Mouse (Mus musculus): ENCODE results near the gene Pigz. TPM values are rescaled to one million over a fixed set of nuclear protein-coding genes. Genes with fewer than 3 reads are reported as not detected.
A peak's percentile ranks its signal among the peaks of the same experiment; 100 is the strongest.
"Not testable (repeated sequence)": the region's sequence is repeated elsewhere in the genome, so short reads cannot be mapped to it uniquely, and the experiment has no call there.

The Pigz gene
- polyA plus RNA-seq, 1 experiment from 2014 or later = 0.68 TPM

GRCm38 (mm10) chr16:31935091-31935979 is 1.7 kb downstream of the Pigz start:
- peaks cover 11% of the 10 kb centered on the region for H3K4me1 ChIP-seq (ENCODE audit: control insufficient read depth, insufficient read depth, low read length)
- H3K27ac ChIP-seq (ENCODE audit: low read length) = no peak overlapping the region
- peak overlapping the region; percentile 43 for H3K4me2 ChIP-seq (replicated peaks; ENCODE audit: low read depth, low read length)
- no peaks in the 10 kb centered on the region for H3K36me3 ChIP-seq (ENCODE audit: control insufficient read depth, insufficient read depth, low read length)
- ATAC-seq (ENCODE audit: insufficient number of reproducible peaks, insufficient read depth, low FRiP score, low read depth) = no peak
- no peaks in the 10 kb centered on the region for H3K9me3 ChIP-seq (ENCODE audit: control insufficient read depth, low read depth, low read length)
- peak overlapping the region; percentile 17; the same call in 1 of the 2 replicates for H3K4me3 ChIP-seq (ENCODE audit: low read depth, low read length)
- peaks cover 17% of the 10 kb centered on the region for H3K27me3 ChIP-seq (ENCODE audit: control insufficient read depth, insufficient read depth, low read length)
- 6% methylated on average over 36 of the region's 36 CpGs for WGBS
- H3K9ac ChIP-seq (replicated peaks; ENCODE audit: low read depth, low read length) = no peak overlapping the region

GRCm38 (mm10) chr16:31936568-31936967 is 2.9 kb downstream of the Pigz start:
- Histone ChIP-seq H3K9ac (replicated peaks; ENCODE audit: low read depth, low read length) (no peak overlapping the region), H3K27ac (ENCODE audit: low read length) (no peak overlapping the region), H3K4me1 (ENCODE audit: control insufficient read depth, insufficient read depth, low read length) (peaks cover 11% of the 10 kb centered on the region), H3K9me3 (ENCODE audit: control insufficient read depth, low read depth, low read length) (no peaks in the 10 kb centered on the region), H3K27me3 (ENCODE audit: control insufficient read depth, insufficient read depth, low read length) (peaks cover 17% of the 10 kb centered on the region), H3K4me3 (ENCODE audit: low read depth, low read length) (no peak overlapping the region), H3K36me3 (ENCODE audit: control insufficient read depth, insufficient read depth, low read length) (no peaks in the 10 kb centered on the region), H3K4me2 (replicated peaks; ENCODE audit: low read depth, low read length) (no peak overlapping the region)
- no peak for ATAC-seq (ENCODE audit: insufficient number of reproducible peaks, insufficient read depth, low FRiP score, low read depth)
- 86% methylated on average over 4 of the region's 4 CpGs for WGBS

GRCm38 (mm10) chr16:31938856-31939255 is 5.2 kb downstream of the Pigz start:
- peaks cover 3% of the 10 kb centered on the region; the same call in 1 of the 2 replicates for H3K4me1 ChIP-seq (ENCODE audit: control insufficient read depth, insufficient read depth, low read length)
- WGBS = 73% methylated on average over 6 of the region's 6 CpGs
- H3K36me3 ChIP-seq (ENCODE audit: control insufficient read depth, insufficient read depth, low read length) = no peaks in the 10 kb centered on the region

GRCm38 (mm10) chr16:31940586-31940985 is 6.9 kb downstream of the Pigz start:
- Histone ChIP-seq H3K9ac (replicated peaks; ENCODE audit: low read depth, low read length) (no peak overlapping the region), H3K4me3 (ENCODE audit: low read depth, low read length) (no peak overlapping the region), H3K9me3 (ENCODE audit: control insufficient read depth, low read depth, low read length) (no peaks in the 10 kb centered on the region), H3K4me2 (replicated peaks; ENCODE audit: low read depth, low read length) (no peak overlapping the region), H3K27ac (ENCODE audit: low read length) (no peak overlapping the region), H3K27me3 (ENCODE audit: control insufficient read depth, insufficient read depth, low read length) (peaks cover 2% of the 10 kb centered on the region; the same call in 1 of the 2 replicates), H3K36me3 (ENCODE audit: control insufficient read depth, insufficient read depth, low read length) (peaks cover under 1% of the 10 kb centered on the region; the same call in 1 of the 2 replicates), H3K4me1 (ENCODE audit: control insufficient read depth, insufficient read depth, low read length) (no peaks in the 10 kb centered on the region)
- WGBS = 55% methylated on average over 2 of the region's 2 CpGs
- no peak for ATAC-seq (ENCODE audit: insufficient number of reproducible peaks, insufficient read depth, low FRiP score, low read depth)

More at GRCm38 (mm10) chr16:31938856-31939255, 5.2 kb downstream of the Pigz start:
- Histone ChIP-seq H3K4me3 (ENCODE audit: low read depth, low read length) (no peak overlapping the region), H3K27me3 (ENCODE audit: control insufficient read depth, insufficient read depth, low read length) (peaks cover 14% of the 10 kb centered on the region), H3K9ac (replicated peaks; ENCODE audit: low read depth, low read length) (no peak overlapping the region), H3K27ac (ENCODE audit: low read length) (no peak overlapping the region), H3K9me3 (ENCODE audit: control insufficient read depth, low read depth, low read length) (no peaks in the 10 kb centered on the region), H3K4me2 (replicated peaks; ENCODE audit: low read depth, low read length) (no peak overlapping the region)
- no peak for ATAC-seq (ENCODE audit: insufficient number of reproducible peaks, insufficient read depth, low FRiP score, low read depth)

- no peaks in the 10 kb centered on the region for H3K9me3 ChIP-seq (ENCODE audit: control insufficient read depth, low read depth, low read length)
- no peak overlapping the region for H3K4me2 ChIP-seq (replicated peaks; ENCODE audit: low read depth, low read length)
- H3K36me3 ChIP-seq (ENCODE audit: control insufficient read depth, insufficient read depth, low read length) = peaks cover 4% of the 10 kb centered on the region
- ATAC-seq (ENCODE audit: insufficient number of reproducible peaks, insufficient read depth, low FRiP score, low read depth) = peak; percentile 19; the same call in 1 of the 2 replicates
- H3K9ac ChIP-seq (replicated peaks; ENCODE audit: low read depth, low read length) = no peak overlapping the region
- H3K4me3 ChIP-seq (ENCODE audit: low read depth, low read length) = no peak overlapping the region
- no peak overlapping the region for H3K27ac ChIP-seq (ENCODE audit: low read length)
- peaks cover 12% of the 10 kb centered on the region for H3K4me1 ChIP-seq (ENCODE audit: control insufficient read depth, insufficient read depth, low read length)
- WGBS = 4% methylated on average over 10 of the region's 10 CpGs
- no peaks in the 10 kb centered on the region for H3K27me3 ChIP-seq (ENCODE audit: control insufficient read depth, insufficient read depth, low read length)
Measured at GRCm38 (mm10) chr16:31943980-31944379, 10.3 kb downstream of the Pigz start.

GRCm38 (mm10) chr16:31944698-31945255 is 11.1 kb downstream of the Pigz start:
- Histone ChIP-seq H3K9me3 (ENCODE audit: control insufficient read depth, low read depth, low read length) (no peaks in the 10 kb centered on the region), H3K4me3 (ENCODE audit: low read depth, low read length) (no peak overlapping the region), H3K36me3 (ENCODE audit: control insufficient read depth, insufficient read depth, low read length) (peaks cover 4% of the 10 kb centered on the region), H3K4me2 (replicated peaks; ENCODE audit: low read depth, low read length) (no peak overlapping the region), H3K27ac (ENCODE audit: low read length) (no peak overlapping the region), H3K9ac (replicated peaks; ENCODE audit: low read depth, low read length) (no peak overlapping the region), H3K27me3 (ENCODE audit: control insufficient read depth, insufficient read depth, low read length) (no peaks in the 10 kb centered on the region), H3K4me1 (ENCODE audit: control insufficient read depth, insufficient read depth, low read length) (peaks cover 19% of the 10 kb centered on the region)
- ATAC-seq (ENCODE audit: insufficient number of reproducible peaks, insufficient read depth, low FRiP score, low read depth) = no peak
- WGBS = 85% methylated on average over 12 of the region's 12 CpGs

GRCm38 (mm10) chr16:31945372-31945771 is 11.7 kb downstream of the Pigz start:
- no peak for ATAC-seq (ENCODE audit: insufficient number of reproducible peaks, insufficient read depth, low FRiP score, low read depth)
- no peak overlapping the region for H3K4me2 ChIP-seq (replicated peaks; ENCODE audit: low read depth, low read length)
- 84% methylated on average over 6 of the region's 6 CpGs for WGBS

GRCm38 (mm10) chr16:31945986-31946385 is 12.3 kb downstream of the Pigz start:
- not testable (repeated sequence) for H3K9me3 ChIP-seq (ENCODE audit: control insufficient read depth, low read depth, low read length); H3K4me2 ChIP-seq (replicated peaks; ENCODE audit: low read depth, low read length); H3K9ac ChIP-seq (replicated peaks; ENCODE audit: low read depth, low read length); H3K27me3 ChIP-seq (ENCODE audit: control insufficient read depth, insufficient read depth, low read length); H3K36me3 ChIP-seq (ENCODE audit: control insufficient read depth, insufficient read depth, low read length); ATAC-seq (ENCODE audit: insufficient number of reproducible peaks, insufficient read depth, low FRiP score, low read depth); H3K4me3 ChIP-seq (ENCODE audit: low read depth, low read length); H3K27ac ChIP-seq (ENCODE audit: low read length)
- WGBS = 88% methylated on average over 6 of the region's 6 CpGs
- H3K4me1 ChIP-seq (ENCODE audit: control insufficient read depth, insufficient read depth, low read length) = peaks cover 19% of the 10 kb centered on the region

More at GRCm38 (mm10) chr16:31945372-31945771, 11.7 kb downstream of the Pigz start:
- peaks cover 4% of the 10 kb centered on the region for H3K36me3 ChIP-seq (ENCODE audit: control insufficient read depth, insufficient read depth, low read length)
- H3K9me3 ChIP-seq (ENCODE audit: control insufficient read depth, low read depth, low read length) = no peaks in the 10 kb centered on the region
- no peak overlapping the region for H3K9ac ChIP-seq (replicated peaks; ENCODE audit: low read depth, low read length)
- no peak overlapping the region for H3K27ac ChIP-seq (ENCODE audit: low read length)
- H3K4me3 ChIP-seq (ENCODE audit: low read depth, low read length) = no peak overlapping the region
- H3K4me1 ChIP-seq (ENCODE audit: control insufficient read depth, insufficient read depth, low read length) = peaks cover 19% of the 10 kb centered on the region
- no peaks in the 10 kb centered on the region for H3K27me3 ChIP-seq (ENCODE audit: control insufficient read depth, insufficient read depth, low read length)
